Mouse (Mus musculus): ENCODE results near the gene Tead4.

GRCm38 (mm10) chr6:128349711-128350110 lies 49.1 kb upstream of the Tead4 start:
- TF ChIP-seq CTCF (IDR thresholded peaks at IDR 0.05; ENCODE audit: insufficient read depth, low read depth, low read length) (no peak), POLR2A (IDR thresholded peaks at IDR 0.05; ENCODE audit: insufficient read depth, low read depth, low read length) (no peak)
